Mouse (Mus musculus) bone marrow, adult 2 months (tissue): ENCODE data around the gene Paqr3.

Source experiments
- CTCF ChIP-seq: fragments of 200-500 bp; IDR thresholded peaks from 2 replicates; pipeline ENCODE4 v1.5.1; 2011; ENCODE audit warnings: low read length, control low read depth; ENCODE audit not compliant: control insufficient read depth, insufficient read depth
- POLR2A ChIP-seq: fragments of 200-500 bp; IDR thresholded peaks from 2 replicates; pipeline ENCODE4 v1.6.1; 2011; ENCODE audit warnings: low read depth, mild to moderate bottlenecking, control low read depth, low read length, borderline replicate concordance; ENCODE audit not compliant: control insufficient read depth

- TF ChIP-seq CTCF: no peak
- TF ChIP-seq POLR2A: no peak
Observed at GRCm38 (mm10) chr5:97054801-97055200, 56.6 kb downstream of the Paqr3 start.
